Mouse (Mus musculus) heart, adult 2 months (tissue): ENCODE results near the gene Akr1c21. TPM values are rescaled to one million over a fixed set of nuclear protein-coding genes. Genes with fewer than 3 reads are reported as not detected.
"Not testable (repeated sequence)": the region's sequence is repeated elsewhere in the genome, so short reads cannot be mapped to it uniquely, and the experiment has no call there.

ENCODE experiments used
- DNase-seq, 2 experiments: peaks; one replicate each; pipeline ENCODE4 v3.0.0; 2021
- H3K27ac ChIP-seq: fragments of 200-600 bp; 2 replicates; pipeline ENCODE4 v1.8.1; 2022
- H3K27me3 ChIP-seq: fragments of 200-500 bp; 2 replicates; pipeline ENCODE4 v1.6.1; 2012; ENCODE audit warnings: mild to moderate bottlenecking, low read length, inconsistent platforms, mixed read lengths; ENCODE audit not compliant: control insufficient read depth, insufficient read depth
- H3K36me3 ChIP-seq: fragments of 200-500 bp; 2 replicates; pipeline ENCODE4 v1.6.1; 2012; ENCODE audit warnings: low read length, inconsistent platforms; ENCODE audit not compliant: control insufficient read depth, insufficient read depth
- H3K4me1 ChIP-seq: fragments of 200-500 bp; 2 replicates; pipeline ENCODE4 v1.6.1; 2011; ENCODE audit warnings: low read length; ENCODE audit not compliant: control insufficient read depth, insufficient read depth
- H3K4me3 ChIP-seq: fragments of 200-600 bp; 2 replicates; pipeline ENCODE4 v1.8.1; 2022
- H3K79me2 ChIP-seq: fragments of 200-500 bp; replicated peaks from 2 replicates; pipeline ENCODE4 v1.6.1; 2012; ENCODE audit warnings: mild to moderate bottlenecking, inconsistent platforms, low read length, moderate library complexity, mixed read lengths; ENCODE audit not compliant: control insufficient read depth, insufficient read depth
- H3K9ac ChIP-seq: fragments of 200-500 bp; 2 replicates; pipeline ENCODE4 v1.6.1; 2012; ENCODE audit warnings: low read depth, mild to moderate bottlenecking, control low read depth, inconsistent platforms, low read length, mixed read lengths
- CTCF ChIP-seq: fragments of 200-600 bp; IDR thresholded peaks from 2 replicates; pipeline ENCODE4 v1.8.1; 2022; ENCODE audit warnings: antibody characterized with exemption, mild to moderate bottlenecking, moderate library complexity
- EP300 ChIP-seq: fragments of 200-500 bp; IDR thresholded peaks from 2 replicates; pipeline ENCODE4 v1.6.1; 2011; ENCODE audit warnings: low read depth, low read length, control low read depth; ENCODE audit not compliant: insufficient read depth
- POLR2A ChIP-seq: fragments of 200-500 bp; IDR thresholded peaks from 2 replicates; pipeline ENCODE4 v1.6.1; 2011; ENCODE audit warnings: mild to moderate bottlenecking, low read depth, low read length, control low read depth; ENCODE audit not compliant: insufficient read depth
- WGBS: fragments of 180-500 bp; shearing (Covaris S2); methylation state at CpG from one replicate; pipeline ENCODE4 v1.1.7; 2018; 5-methylcytosine and 5-hydroxymethylcytosine counted together
- intact Hi-C: fragments of 180-260 bp; cut with DNase I; formaldehyde crosslinking; loops from one replicate; pipeline ENCODE4 v1.15.1; 2025
- long read RNA-seq: library from polyadenylated mRNA; stranded (forward); transcript quantifications from one replicate; pipeline ENCODE4 v2.0.0, GENCODE M21; 2021
- polyA plus RNA-seq: library from polyadenylated mRNA; depleted of rRNA; stranded (reverse); fragments of >200 nt; gene quantifications from 2 replicates; pipeline ENCODE4 v1.2.3, GENCODE M21; 2012; rRNA removed
- total RNA-seq, 2 experiments: library from RNA; stranded (reverse); gene quantifications; 2 replicates each; pipeline ENCODE4 v1.2.3; 2021

Akr1c21 gene
- not detected for total RNA-seq
- not detected in 2 replicates for polyA plus RNA-seq
- long read RNA-seq, result 0 reads

DNA sequence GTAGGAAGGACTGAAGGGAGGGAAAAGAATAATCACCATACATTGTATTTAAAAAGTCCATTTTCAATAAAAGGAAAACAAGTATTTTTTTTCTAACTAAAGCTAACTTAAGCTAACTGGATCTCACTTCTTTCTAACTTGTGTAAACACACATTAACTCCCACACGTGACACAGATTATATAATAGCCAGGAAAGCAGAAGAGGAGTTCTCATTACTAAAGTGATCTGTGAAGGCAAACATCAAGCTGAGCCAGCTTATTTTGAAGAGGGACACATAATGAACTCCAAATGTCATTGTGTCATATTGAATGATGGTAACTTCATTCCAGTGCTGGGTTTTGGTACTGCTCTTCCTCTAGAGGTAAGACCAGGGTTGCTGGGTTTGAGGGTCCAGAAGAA lies at the start of gene Akr1c21:
Gene Akr1c21, plus strand, starts transcription at position 205 of the 400 bp plus-strand sequence.
- intact Hi-C loops, result no loop called here
- no peak for DNase-seq
- H3K4me1 ChIP-seq, result no peaks in the 10 kb centered on the region
- no peaks in the 10 kb centered on the region for H3K27me3 ChIP-seq
- H3K9ac ChIP-seq, result no peak within 1 kb of the TSS
- TF ChIP-seq CTCF (no peak), EP300 (no peak), POLR2A (no peak)
- no peak within 1 kb of the TSS for H3K27ac ChIP-seq
- H3K36me3 ChIP-seq, result no peaks in the 10 kb centered on the region
- no peaks in the 10 kb centered on the region for H3K79me2 ChIP-seq
- 61% methylated on average over 1 of the region's 1 CpGs for WGBS
- H3K4me3 ChIP-seq, result no peak within 1 kb of the TSS

DNA sequence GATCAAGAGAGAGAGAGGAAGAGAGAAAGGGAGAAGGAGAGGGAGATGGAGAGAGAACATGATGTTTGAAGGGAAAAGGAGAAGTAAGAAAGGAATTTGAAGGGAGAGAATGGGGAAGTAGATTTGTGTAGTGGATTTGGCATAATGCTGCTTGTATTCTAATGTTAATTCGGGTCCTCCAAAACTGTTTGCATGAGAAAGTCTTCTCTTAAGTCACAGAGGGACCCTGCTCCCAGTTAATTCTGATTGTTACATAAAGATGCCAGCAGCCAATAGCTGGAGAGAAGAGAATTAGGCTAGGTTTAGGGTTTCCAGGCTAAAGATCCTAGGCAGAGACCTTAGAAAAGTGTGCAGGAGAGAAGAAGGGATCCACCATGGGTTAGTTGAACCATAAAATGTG lies 14.7 kb upstream of the Akr1c21 start:
- no peak for TF ChIP-seq EP300
- TF ChIP-seq POLR2A, result no peak
- no peak for TF ChIP-seq CTCF
- WGBS, result 49% methylated on average over 1 of the region's 1 CpGs
- H3K4me1 ChIP-seq, result no peaks in the 10 kb centered on the region
- H3K27ac ChIP-seq, result no peak overlapping the region
- intact Hi-C loops, result no loop called here
- DNase-seq, result no peak
- no peaks in the 10 kb centered on the region for H3K79me2 ChIP-seq
- H3K27me3 ChIP-seq, result no peaks in the 10 kb centered on the region
- no peaks in the 10 kb centered on the region for H3K36me3 ChIP-seq
- no peak overlapping the region for H3K9ac ChIP-seq
- H3K4me3 ChIP-seq, result no peak overlapping the region

DNA sequence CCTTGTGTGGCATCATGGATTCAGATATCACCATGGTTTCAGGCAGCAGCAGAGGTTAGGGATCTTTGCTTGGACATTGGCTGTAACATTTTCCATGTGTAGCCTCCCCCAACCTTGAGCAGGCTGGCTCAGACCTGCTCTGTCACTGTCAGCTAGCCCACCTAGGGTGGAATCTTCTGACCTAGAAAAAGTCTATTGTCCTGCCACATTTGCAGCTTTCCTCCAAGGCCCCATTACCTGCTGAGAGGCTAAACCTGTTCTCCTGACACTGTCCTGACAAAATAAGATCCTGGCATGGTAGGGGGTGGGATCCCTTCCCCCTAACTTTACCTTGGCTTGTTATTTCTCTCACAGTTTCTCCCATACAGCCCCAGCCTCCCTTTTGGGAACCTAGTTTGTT lies 13.4 kb upstream of the Akr1c21 start:
- intact Hi-C loops, result no loop called here
- H3K79me2 ChIP-seq, result no peaks in the 10 kb centered on the region
- TF ChIP-seq EP300 (no peak), CTCF (no peak), POLR2A (no peak)
- no peaks in the 10 kb centered on the region for H3K4me1 ChIP-seq
- H3K4me3 ChIP-seq, result no peak overlapping the region
- no peak for DNase-seq
- H3K9ac ChIP-seq, result no peak overlapping the region
- H3K27me3 ChIP-seq, result no peaks in the 10 kb centered on the region
- H3K27ac ChIP-seq, result no peak overlapping the region
- H3K36me3 ChIP-seq, result no peaks in the 10 kb centered on the region

DNA sequence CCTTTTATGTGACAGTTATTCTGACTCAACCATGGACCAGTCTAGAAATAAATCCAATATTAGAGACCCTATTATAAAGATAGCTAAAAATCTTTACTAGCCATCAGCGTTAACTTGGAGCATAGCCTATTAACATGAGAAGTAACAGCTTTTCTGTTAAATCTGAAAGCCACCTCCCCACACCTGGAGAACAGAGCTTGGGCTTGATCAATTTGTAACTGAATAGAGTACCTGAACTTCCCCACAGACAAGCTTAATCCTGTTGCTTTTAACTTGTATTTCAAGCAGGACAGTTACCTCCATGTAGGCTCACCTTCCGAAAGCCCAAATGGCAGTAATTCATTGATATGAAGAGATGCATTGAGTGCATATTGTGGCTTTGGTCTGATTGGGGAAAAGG lies 7.9 kb upstream of the Akr1c21 start:
- Histone ChIP-seq H3K4me3 (no peak overlapping the region), H3K9ac (no peak overlapping the region), H3K4me1 (no peaks in the 10 kb centered on the region), H3K36me3 (no peaks in the 10 kb centered on the region), H3K27ac (no peak overlapping the region), H3K79me2 (no peaks in the 10 kb centered on the region), H3K27me3 (no peaks in the 10 kb centered on the region)
- intact Hi-C loops, result no loop called here
- no peak for TF ChIP-seq CTCF
- WGBS, result 81% methylated on average over 2 of the region's 2 CpGs
- no peak for DNase-seq

DNA sequence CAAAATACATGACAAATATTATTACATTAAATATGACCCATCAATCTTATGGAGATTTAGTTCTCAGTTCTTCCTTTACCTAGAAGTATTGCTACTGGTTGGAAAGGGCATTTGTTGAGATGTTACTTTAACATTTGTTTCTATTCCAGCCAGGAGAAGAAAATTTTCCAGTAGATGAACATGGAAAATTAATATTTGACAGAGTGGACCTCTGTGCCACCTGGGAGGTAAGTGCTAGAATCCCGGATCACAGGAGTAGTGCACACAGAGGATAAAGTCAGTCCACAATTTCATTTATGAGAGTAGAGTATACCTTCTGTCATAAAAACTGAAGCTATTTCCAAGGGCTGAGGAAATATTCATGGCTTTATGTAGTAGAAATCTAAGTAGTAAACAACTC lies 3.0 kb downstream of the Akr1c21 start:
- DNase-seq, result no peak
- WGBS, result 89% methylated on average over 1 of the region's 1 CpGs
- intact Hi-C loops, result no loop called here
- Histone ChIP-seq H3K4me1 (no peaks in the 10 kb centered on the region), H3K27me3 (no peaks in the 10 kb centered on the region), H3K9ac (no peak overlapping the region), H3K36me3 (no peaks in the 10 kb centered on the region), H3K4me3 (no peak overlapping the region), H3K27ac (no peak overlapping the region), H3K79me2 (no peaks in the 10 kb centered on the region)
- TF ChIP-seq POLR2A (no peak), CTCF (no peak), EP300 (no peak)

DNA sequence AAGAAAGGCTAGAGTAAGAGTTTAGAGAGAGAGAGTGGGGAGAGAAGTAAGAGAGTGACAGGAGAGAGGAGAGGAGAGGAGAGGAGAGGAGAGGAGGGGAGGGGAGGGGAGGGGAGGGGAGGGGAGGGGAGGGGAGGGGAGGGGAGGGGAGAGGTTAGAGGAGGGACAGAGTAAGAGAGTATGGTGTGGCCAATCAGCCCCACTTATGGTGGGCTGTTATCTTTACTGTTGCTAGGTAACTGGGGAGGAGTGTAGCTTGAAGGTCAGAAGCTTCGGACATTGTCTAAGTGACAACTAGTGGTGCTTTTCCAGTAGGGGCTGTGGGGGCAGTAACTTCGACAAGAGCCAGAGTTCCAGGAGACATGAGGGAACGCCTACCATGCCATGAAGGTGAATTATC lies 29.6 kb downstream of the Akr1c21 start:
- H3K4me1 ChIP-seq, intact Hi-C loops, H3K9ac ChIP-seq, H3K27ac ChIP-seq, H3K79me2 ChIP-seq, H3K36me3 ChIP-seq, H3K4me3 ChIP-seq, DNase-seq, H3K27me3 ChIP-seq: not testable (repeated sequence)
- 52% methylated on average over 3 of the region's 3 CpGs for WGBS

DNA sequence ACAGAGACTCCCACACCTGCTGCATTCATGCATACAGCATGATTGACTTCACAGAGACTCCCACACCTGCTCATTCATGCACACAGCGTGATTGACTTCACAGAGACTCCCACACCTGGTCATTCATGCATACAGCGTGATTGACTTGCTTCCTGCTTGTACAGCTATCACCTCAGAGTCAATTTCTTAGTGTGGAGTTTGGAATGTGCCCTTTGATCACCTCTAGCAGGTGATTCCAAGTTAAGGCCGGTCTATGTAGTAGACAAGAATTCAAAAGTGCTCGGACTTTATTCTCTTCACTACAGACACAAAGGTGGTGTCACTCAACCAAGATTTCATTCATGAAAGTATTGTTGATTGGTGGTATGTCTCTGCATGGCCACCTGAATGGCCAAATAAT lies 32.9 kb downstream of the Akr1c21 start:
- WGBS, result 91% methylated on average over 4 of the region's 4 CpGs
- H3K4me1 ChIP-seq, result no peaks in the 10 kb centered on the region
- no peak overlapping the region for H3K4me3 ChIP-seq
- H3K27ac ChIP-seq, result no peak overlapping the region
- no peaks in the 10 kb centered on the region for H3K36me3 ChIP-seq
- intact Hi-C loops, result no loop called here
- no peak overlapping the region for H3K9ac ChIP-seq
- H3K27me3 ChIP-seq, result no peaks in the 10 kb centered on the region
- no peak for DNase-seq
- H3K79me2 ChIP-seq, result no peaks in the 10 kb centered on the region
- TF ChIP-seq CTCF, result no peak
- no peak for TF ChIP-seq EP300
- TF ChIP-seq POLR2A, result no peak
